Mouse (Mus musculus) limb, embryonic 14.5 days (tissue): ENCODE results near the gene Rtkn2. TPM values are rescaled to one million over a fixed set of nuclear protein-coding genes. Genes with fewer than 3 reads are reported as not detected.
A peak's percentile ranks its signal among the peaks of the same experiment; 100 is the strongest.

Experiments
- ATAC-seq: fragments of 200-750 bp; cut with Nextera tagmentation; 2 replicates; pipeline ENCODE4 v1.8.0; 2017; ENCODE audit warnings: low read depth, moderate number of reproducible peaks, moderate TSS enrichment; ENCODE audit not compliant: low FRiP score
- DNase-seq: peaks from one replicate; pipeline ENCODE4 v3.0.0-alpha.2; 2015; ENCODE audit warnings: low spot score
- H3K27ac ChIP-seq: fragments of 300-500 bp; sonication (generic); replicated peaks from 2 replicates; pipeline ENCODE4 v1.5.1; 2014; ENCODE audit warnings: low read depth, mild to moderate bottlenecking, low read length, moderate library complexity, mixed read lengths
- H3K27me3 ChIP-seq: fragments of 300-500 bp; sonication (generic); 2 replicates; pipeline ENCODE4 v1.6.1; 2014; ENCODE audit warnings: low read length, mixed read lengths; ENCODE audit not compliant: control insufficient read depth, insufficient read depth
- H3K36me3 ChIP-seq: fragments of 300-500 bp; sonication (generic); 2 replicates; pipeline ENCODE4 v1.6.1; 2014; ENCODE audit warnings: mild to moderate bottlenecking, low read length, moderate library complexity, mixed read lengths; ENCODE audit not compliant: control insufficient read depth, insufficient read depth
- H3K4me1 ChIP-seq: fragments of 300-500 bp; sonication (generic); 2 replicates; pipeline ENCODE4 v1.6.1; 2014; ENCODE audit warnings: antibody characterized with exemption, low read length, mixed read lengths; ENCODE audit not compliant: control insufficient read depth, insufficient read depth
- H3K4me2 ChIP-seq: fragments of 300-500 bp; sonication (generic); replicated peaks from 2 replicates; pipeline ENCODE4 v1.6.1; 2014; ENCODE audit warnings: low read depth, mild to moderate bottlenecking, low read length, moderate library complexity; ENCODE audit not compliant: severe bottlenecking
- H3K4me3 ChIP-seq: fragments of 300-500 bp; sonication (generic); replicated peaks from 2 replicates; pipeline ENCODE4 v1.5.1; 2014; ENCODE audit warnings: low read length
- H3K9ac ChIP-seq: fragments of 300-500 bp; sonication (generic); 2 replicates; pipeline ENCODE4 v1.6.1; 2014; ENCODE audit warnings: mild to moderate bottlenecking, low read depth, low read length, moderate library complexity; ENCODE audit not compliant: severe bottlenecking
- H3K9me3 ChIP-seq: fragments of 300-500 bp; sonication (generic); 2 replicates; pipeline ENCODE4 v1.6.1; 2016; ENCODE audit warnings: low read length; ENCODE audit not compliant: control insufficient read depth
- POLR2A ChIP-seq: fragments of 200-500 bp; IDR thresholded peaks from 2 replicates; pipeline ENCODE4 v1.8.0; 2012; ENCODE audit warnings: inconsistent platforms, mild to moderate bottlenecking, moderate library complexity, borderline replicate concordance; ENCODE audit not compliant: insufficient read depth, insufficient read length; ENCODE audit errors: extremely low read depth
- WGBS: fragments of 180-500 bp; shearing (Covaris S2); extraction: QIAGEN DNeasy Blood & Tissue Kit; methylation state at CpG from one replicate; pipeline ENCODE4 v1.1.7; 2014; 5-methylcytosine and 5-hydroxymethylcytosine counted together
- polyA plus RNA-seq, 2 experiments: library from polyadenylated mRNA; depleted of rRNA in 1 of 2; stranded (reverse) in 1 of 2; unstranded in 1 of 2; fragments of >200 nt; fragmentation: Nextera tagmentation in 1 of 2; extraction: Ambion mirVana in 1 of 2; gene quantifications; 2 replicates each; pipeline versions ENCODE4 v1.2.1 to v1.2.3; 2012 to 2014

Rtkn2 gene
- polyA plus RNA-seq (2012; rRNA removed) (2.7 and 2.9 TPM in 2 replicates), polyA plus RNA-seq (2014; fragmentation: Nextera tagmentation; extraction: Ambion mirVana) (5.7 and 7.8 TPM in 2 replicates)

DNA sequence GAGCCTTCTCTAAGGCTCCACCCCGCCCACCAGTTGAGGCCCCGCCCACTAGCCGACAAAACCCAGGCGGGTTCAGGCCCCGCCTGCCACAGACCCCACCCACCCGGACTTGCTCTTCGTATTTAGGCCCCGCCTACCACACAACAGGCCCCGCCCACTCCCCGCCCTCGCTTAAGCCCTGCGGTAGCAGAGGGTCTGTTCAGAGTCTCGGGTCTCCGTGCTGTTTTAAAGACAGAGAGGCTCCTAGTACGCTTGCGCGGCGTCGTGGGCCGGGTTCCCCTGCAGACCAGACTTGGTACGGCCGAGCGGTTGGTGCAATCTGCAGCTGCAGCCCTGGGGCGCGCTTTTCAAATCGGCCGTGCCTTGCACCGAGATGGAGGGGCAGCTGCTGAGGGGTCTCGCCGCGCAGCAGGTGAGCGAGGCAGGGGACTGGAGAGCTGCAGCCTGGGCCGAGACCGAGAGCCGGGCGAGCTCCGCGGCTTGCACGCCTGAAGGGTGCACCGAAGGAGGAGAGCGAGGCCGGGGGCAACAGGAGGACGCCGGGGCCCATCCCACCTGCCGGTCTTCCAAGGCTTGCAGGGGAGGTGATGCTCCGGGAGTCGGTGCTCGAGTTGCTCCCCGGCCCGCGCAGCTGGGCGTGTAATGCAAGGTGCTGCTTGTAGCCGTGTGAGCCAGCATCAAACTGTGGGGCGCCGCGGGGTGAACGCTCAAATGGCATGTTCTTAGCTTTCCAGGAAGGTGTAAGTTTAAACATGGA, at the start of gene Rtkn2:
Gene Rtkn2 (plus strand): TSS at position 170 of the 757 bp plus-strand sequence.
- DNase-seq (peak; percentile 94), ATAC-seq (peak; percentile 95)
- H3K27me3 ChIP-seq, result no peaks in the 10 kb centered on the region
- H3K4me1 ChIP-seq, result no peaks in the 10 kb centered on the region
- peak within 1 kb of the TSS; percentile 99 for H3K4me2 ChIP-seq
- H3K9me3 ChIP-seq, result no peaks in the 10 kb centered on the region
- 0 out of 2 replicates have a peak within 1 kb of the TSS, but pooled peaks have one; percentile 6 for H3K27ac ChIP-seq
- H3K4me3 ChIP-seq, result peak within 1 kb of the TSS; percentile 67
- 0 out of 2 replicates have a peak, but pooled peaks have one; percentile 43 for TF ChIP-seq POLR2A
- H3K36me3 ChIP-seq, result no peaks in the 10 kb centered on the region
- WGBS, result under 1% methylated on average over 57 of the region's 57 CpGs
- H3K9ac ChIP-seq, result peak within 1 kb of the TSS; percentile 66

DNA sequence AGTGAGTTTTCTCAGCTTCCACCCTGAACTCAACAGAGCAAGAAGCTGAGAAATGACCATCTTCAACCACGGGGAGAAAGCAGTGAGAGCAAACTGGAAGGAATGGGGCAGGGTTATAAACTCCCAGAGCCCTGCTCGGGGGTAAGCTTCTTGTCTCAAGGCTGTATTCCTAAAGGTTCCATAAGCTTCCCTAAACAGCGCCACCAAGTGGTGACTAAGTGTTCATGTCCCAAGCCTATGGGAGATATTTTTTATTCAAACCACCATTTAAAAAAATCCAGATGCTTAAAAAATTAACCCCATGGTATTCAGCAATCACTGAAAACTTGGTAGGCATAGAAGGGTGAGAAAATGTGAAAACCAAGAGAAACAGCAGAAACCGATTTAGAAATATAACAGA, 48.0 kb upstream of the Rtkn2 start:
- no peaks in the 10 kb centered on the region for H3K36me3 ChIP-seq
- ATAC-seq (no peak), DNase-seq (no peak)
- TF ChIP-seq POLR2A, result no peak
- H3K27me3 ChIP-seq, result no peaks in the 10 kb centered on the region
- 85% methylated on average over 4 of the region's 4 CpGs for WGBS
- H3K4me2 ChIP-seq, result no peak overlapping the region
- H3K9ac ChIP-seq, result no peak overlapping the region
- H3K4me1 ChIP-seq, result no peaks in the 10 kb centered on the region
- no peak overlapping the region for H3K27ac ChIP-seq
- no peaks in the 10 kb centered on the region for H3K9me3 ChIP-seq
- H3K4me3 ChIP-seq, result no peak overlapping the region

GRCm38 (mm10) chr10:67932780-67933179, 46.6 kb upstream of the Rtkn2 start:
- H3K9ac ChIP-seq, result no peak overlapping the region
- no peaks in the 10 kb centered on the region for H3K27me3 ChIP-seq
- 78% methylated on average over 11 of the region's 11 CpGs for WGBS
- no peaks in the 10 kb centered on the region for H3K4me1 ChIP-seq
- H3K36me3 ChIP-seq, result no peaks in the 10 kb centered on the region
- H3K27ac ChIP-seq, result no peak overlapping the region
- no peak for TF ChIP-seq POLR2A
- DNase-seq (no peak), ATAC-seq (no peak)
- H3K9me3 ChIP-seq, result no peaks in the 10 kb centered on the region
- no peak overlapping the region for H3K4me3 ChIP-seq
- no peak overlapping the region for H3K4me2 ChIP-seq

GRCm38 (mm10) chr10:67936944-67937343, 42.4 kb upstream of the Rtkn2 start:
- H3K4me1 ChIP-seq, result no peaks in the 10 kb centered on the region
- no peak for TF ChIP-seq POLR2A
- H3K4me3 ChIP-seq, result no peak overlapping the region
- no peaks in the 10 kb centered on the region for H3K9me3 ChIP-seq
- H3K9ac ChIP-seq, result no peak overlapping the region
- 73% methylated on average over 4 of the region's 4 CpGs for WGBS
- H3K36me3 ChIP-seq, result no peaks in the 10 kb centered on the region
- DNase-seq (no peak), ATAC-seq (no peak)
- H3K27me3 ChIP-seq, result no peaks in the 10 kb centered on the region
- H3K27ac ChIP-seq, result no peak overlapping the region
- H3K4me2 ChIP-seq, result no peak overlapping the region

GRCm38 (mm10) chr10:67937775-67938174, 41.6 kb upstream of the Rtkn2 start:
- TF ChIP-seq POLR2A, result no peak
- ATAC-seq, result no peak
- 88% methylated on average over 5 of the region's 5 CpGs for WGBS

More at GRCm38 (mm10) chr10:67937775-67938174, 41.6 kb upstream of the Rtkn2 start:
- H3K9me3 ChIP-seq, result no peaks in the 10 kb centered on the region
- H3K4me2 ChIP-seq, result no peak overlapping the region
- no peak for DNase-seq
- no peaks in the 10 kb centered on the region for H3K27me3 ChIP-seq
- H3K27ac ChIP-seq, result no peak overlapping the region
- H3K36me3 ChIP-seq, result no peaks in the 10 kb centered on the region
- no peak overlapping the region for H3K9ac ChIP-seq
- no peak overlapping the region for H3K4me3 ChIP-seq
- no peaks in the 10 kb centered on the region for H3K4me1 ChIP-seq
